Mouse (Mus musculus): ENCODE results near the gene Tmem9.

Tmem9 gene

GRCm38 (mm10) chr1:136031697-136032096 is 23.7 kb downstream of the Tmem9 start:
- no peak for DNase-seq (ENCODE audit: low spot score)

- no peak for DNase-seq (ENCODE audit: low spot score)
Measured at GRCm38 (mm10) chr1:136032961-136033360, 25.0 kb downstream of the Tmem9 start.

- DNase-seq (ENCODE audit: low spot score) = no peak
Measured at GRCm38 (mm10) chr1:136038746-136039538, 31.0 kb downstream of the Tmem9 start.

GRCm38 (mm10) chr1:136040452-136040851 is 32.5 kb downstream of the Tmem9 start:
- no peak for DNase-seq (ENCODE audit: low spot score)

- DNase-seq (ENCODE audit: low spot score) = no peak
Measured at GRCm38 (mm10) chr1:136040874-136041273, 32.9 kb downstream of the Tmem9 start.

- DNase-seq (ENCODE audit: low spot score) = peak; percentile 50
Measured at GRCm38 (mm10) chr1:136045774-136046173, 37.8 kb downstream of the Tmem9 start.

- DNase-seq (ENCODE audit: low spot score) = no peak
Measured at GRCm38 (mm10) chr1:136047432-136047831, 39.5 kb downstream of the Tmem9 start.

GRCm38 (mm10) chr1:136047894-136048293 is 39.9 kb downstream of the Tmem9 start:
- no peak for DNase-seq (ENCODE audit: low spot score)

- no peak for DNase-seq (ENCODE audit: low spot score)
Measured at GRCm38 (mm10) chr1:136050312-136051012, 42.5 kb downstream of the Tmem9 start, which contains the start of gene Ascl5. Gene Ascl5 (plus strand): TSS chr1:136050804.

- no peak for DNase-seq (ENCODE audit: low spot score)
Measured at GRCm38 (mm10) chr1:136051013-136051315, 43.0 kb downstream of the Tmem9 start.

- peak; percentile 43 for DNase-seq (ENCODE audit: low spot score)
Measured at GRCm38 (mm10) chr1:136051465-136051864, 43.5 kb downstream of the Tmem9 start.

- no peak for DNase-seq (ENCODE audit: low spot score)
Measured at GRCm38 (mm10) chr1:136052547-136052946, 44.6 kb downstream of the Tmem9 start, which contains the start of gene Cacna1s. Gene Cacna1s (plus strand): TSS chr1:136052750.

- no peak for DNase-seq (ENCODE audit: low spot score)
Measured at GRCm38 (mm10) chr1:136055771-136056170, 47.8 kb downstream of the Tmem9 start.

GRCm38 (mm10) chr1:136058594-136058993 is 50.6 kb downstream of the Tmem9 start:
- no peak for DNase-seq (ENCODE audit: low spot score)

- DNase-seq (ENCODE audit: low spot score) = peak; percentile 60
Measured at GRCm38 (mm10) chr1:136061041-136061789, 53.3 kb downstream of the Tmem9 start.

- DNase-seq (ENCODE audit: low spot score) = no peak
Measured at GRCm38 (mm10) chr1:136061790-136062141, 53.8 kb downstream of the Tmem9 start.

- no peak for DNase-seq (ENCODE audit: low spot score)
Measured at GRCm38 (mm10) chr1:136063991-136064390, 56.0 kb downstream of the Tmem9 start.

GRCm38 (mm10) chr1:136066621-136067020 is 58.7 kb downstream of the Tmem9 start:
- no peak for DNase-seq (ENCODE audit: low spot score)

- DNase-seq (ENCODE audit: low spot score) = no peak
Measured at GRCm38 (mm10) chr1:136067579-136067978, 59.6 kb downstream of the Tmem9 start.

GRCm38 (mm10) chr1:136076086-136076485 is 68.1 kb downstream of the Tmem9 start:
- DNase-seq (ENCODE audit: low spot score) = peak; percentile 33

GRCm38 (mm10) chr1:136077656-136078055 is 69.7 kb downstream of the Tmem9 start:
- DNase-seq (ENCODE audit: low spot score) = no peak

- no peak for DNase-seq (ENCODE audit: low spot score)
Measured at GRCm38 (mm10) chr1:136081161-136081560, 73.2 kb downstream of the Tmem9 start.
